Mouse (Mus musculus) small intestine, adult 2 months (tissue): ENCODE data around the gene Hoxd10. TPM values are rescaled to one million over a fixed set of nuclear protein-coding genes. Genes with fewer than 3 reads are reported as not detected.
A peak's percentile ranks its signal among the peaks of the same experiment; 100 is the strongest.

ENCODE experiments used
- H3K27ac ChIP-seq: fragments of 200-500 bp; 2 replicates; pipeline ENCODE4 v1.5.1; 2012; ENCODE audit warnings: low read depth, low read length, control low read depth, inconsistent platforms; ENCODE audit not compliant: insufficient read depth
- H3K27me3 ChIP-seq: fragments of 200-500 bp; 2 replicates; pipeline ENCODE4 v1.6.1; 2012; ENCODE audit warnings: mild to moderate bottlenecking, moderate library complexity, low read length, inconsistent platforms; ENCODE audit not compliant: control insufficient read depth, insufficient read depth
- H3K36me3 ChIP-seq: fragments of 200-500 bp; 2 replicates; pipeline ENCODE4 v1.6.1; 2012; ENCODE audit warnings: mild to moderate bottlenecking, low read length, control low read depth, inconsistent platforms; ENCODE audit not compliant: control insufficient read depth, insufficient read depth
- H3K4me1 ChIP-seq: fragments of 200-500 bp; 2 replicates; pipeline ENCODE4 v1.6.1; 2012; ENCODE audit warnings: low read length, inconsistent platforms, mixed read lengths; ENCODE audit not compliant: control insufficient read depth, insufficient read depth, insufficient read length
- H3K4me3 ChIP-seq: fragments of 200-500 bp; 2 replicates; pipeline ENCODE4 v1.5.1; 2012; ENCODE audit warnings: low read depth, mild to moderate bottlenecking, control low read depth, inconsistent platforms, low read length, moderate library complexity
- CTCF ChIP-seq: fragments of 200-500 bp; IDR thresholded peaks from 2 replicates; pipeline ENCODE4 v1.5.1; 2012; ENCODE audit warnings: low read depth, mild to moderate bottlenecking, control low read depth, inconsistent platforms, low read length, moderate library complexity, mixed read lengths; ENCODE audit not compliant: insufficient replicate concordance, insufficient read length; ENCODE audit errors: extremely low read depth
- POLR2A ChIP-seq: fragments of 200-500 bp; IDR thresholded peaks from 2 replicates; pipeline ENCODE4 v1.6.1; 2012; ENCODE audit warnings: low read depth, mild to moderate bottlenecking, control low read depth, inconsistent platforms, low read length, moderate library complexity
- WGBS: fragments of 180-500 bp; shearing (Covaris S2); methylation state at CpG from one replicate; pipeline ENCODE4 v1.1.7; 2018; 5-methylcytosine and 5-hydroxymethylcytosine counted together
- polyA plus RNA-seq: library from polyadenylated mRNA; depleted of rRNA; stranded (reverse); fragments of >200 nt; gene quantifications from 2 replicates; pipeline ENCODE4 v1.2.3, GENCODE M21; 2012

Hoxd10 gene
- polyA plus RNA-seq, 1 experiment, result not detected

- peaks cover 89% of the 10 kb centered on the region for H3K27me3 ChIP-seq
- TF ChIP-seq POLR2A (no peak), CTCF (peak; percentile 29; the same call in 1 of the 2 replicates)
- no peaks in the 10 kb centered on the region for H3K36me3 ChIP-seq
- no peak overlapping the region for H3K4me3 ChIP-seq
- H3K27ac ChIP-seq, result no peak overlapping the region
- 8% methylated on average over 16 of the region's 16 CpGs for WGBS
- H3K4me1 ChIP-seq, result peaks cover 5% of the 10 kb centered on the region
Measured at GRCm38 (mm10) chr2:74694066-74694465, 2.3 kb downstream of the Hoxd10 start.

- TF ChIP-seq CTCF (no peak), POLR2A (no peak)
- Histone ChIP-seq H3K4me1 (peaks cover 5% of the 10 kb centered on the region), H3K27me3 (peaks cover 91% of the 10 kb centered on the region), H3K36me3 (no peaks in the 10 kb centered on the region), H3K27ac (no peak overlapping the region), H3K4me3 (no peak overlapping the region)
- 16% methylated on average over 1 of the region's 1 CpGs for WGBS
Measured at GRCm38 (mm10) chr2:74695383-74695782, 3.7 kb downstream of the Hoxd10 start.

GRCm38 (mm10) chr2:74695813-74696430, 4.2 kb downstream of the Hoxd10 start:
- Histone ChIP-seq H3K36me3 (no peaks in the 10 kb centered on the region), H3K4me3 (no peak overlapping the region), H3K27me3 (peaks cover 94% of the 10 kb centered on the region), H3K27ac (no peak overlapping the region), H3K4me1 (peaks cover 5% of the 10 kb centered on the region)
- WGBS, result 15% methylated on average over 7 of the region's 7 CpGs
- TF ChIP-seq CTCF (no peak), POLR2A (no peak)

- Histone ChIP-seq H3K27ac (no peak overlapping the region), H3K36me3 (no peaks in the 10 kb centered on the region), H3K4me3 (no peak overlapping the region), H3K4me1 (peaks cover 5% of the 10 kb centered on the region), H3K27me3 (peaks cover 91% of the 10 kb centered on the region)
- 7% methylated on average over 34 of the region's 34 CpGs for WGBS
- TF ChIP-seq POLR2A, result no peak
- TF ChIP-seq CTCF, result no peak
Measured at GRCm38 (mm10) chr2:74696442-74697335, 5.0 kb downstream of the Hoxd10 start.

- Histone ChIP-seq H3K27ac (no peak within 1 kb of the TSS), H3K4me3 (peak within 1 kb of the TSS; percentile 62), H3K27me3 (peaks cover 86% of the 10 kb centered on the region), H3K4me1 (peaks cover 5% of the 10 kb centered on the region), H3K36me3 (no peaks in the 10 kb centered on the region)
- TF ChIP-seq POLR2A (no peak), CTCF (no peak)
- 1% methylated on average over 43 of the region's 43 CpGs for WGBS
Measured at GRCm38 (mm10) chr2:74697567-74698121, 5.9 kb downstream of the Hoxd10 start, which contains the start of gene Hoxd9. Gene Hoxd9, plus strand, starts transcription at chr2:74697727.

- Histone ChIP-seq H3K27ac (no peak overlapping the region), H3K27me3 (peaks cover 82% of the 10 kb centered on the region), H3K4me1 (peaks cover 5% of the 10 kb centered on the region), H3K36me3 (no peaks in the 10 kb centered on the region), H3K4me3 (peak overlapping the region; percentile 62)
- TF ChIP-seq CTCF (no peak), POLR2A (no peak)
- WGBS, result 3% methylated on average over 83 of the region's 86 CpGs
Measured at GRCm38 (mm10) chr2:74698201-74699052, 6.7 kb downstream of the Hoxd10 start.

GRCm38 (mm10) chr2:74699053-74699430, 7.3 kb downstream of the Hoxd10 start:
- TF ChIP-seq POLR2A, result no peak
- TF ChIP-seq CTCF, result no peak
- Histone ChIP-seq H3K27ac (no peak overlapping the region), H3K4me3 (no peak overlapping the region), H3K36me3 (no peaks in the 10 kb centered on the region), H3K27me3 (peaks cover 82% of the 10 kb centered on the region), H3K4me1 (peaks cover 5% of the 10 kb centered on the region)
- 9% methylated on average over 17 of the region's 17 CpGs for WGBS
